Mouse (Mus musculus): ENCODE results near the gene Ms4a6b.
"Not testable (repeated sequence)": the region's sequence is repeated elsewhere in the genome, so short reads cannot be mapped to it uniquely, and the experiment has no call there.

GRCm38 (mm10) chr19:11544383-11544782 is 28.1 kb downstream of the Ms4a6b start:
- not testable (repeated sequence) for TF ChIP-seq CTCF (IDR thresholded peaks at IDR 0.05; ENCODE audit: borderline replicate concordance, control insufficient read depth, extremely low read depth, insufficient read depth, low read length, poor library complexity); POLR2A (IDR thresholded peaks at IDR 0.05; ENCODE audit: control insufficient read depth, extremely low read depth, insufficient read depth, low read length, poor library complexity)
